Mouse (Mus musculus) ES-Bruce4 (cell line): ENCODE measurements around the gene Plb1.

Experiments used
- CTCF ChIP-seq: IDR thresholded peaks from one replicate; pipeline ENCODE4 v1.8.1; 2011; ENCODE audit warnings: low read depth, low read length
- EP300 ChIP-seq: IDR thresholded peaks from 2 replicates; pipeline ENCODE4 v1.6.1; 2011; ENCODE audit warnings: low read depth, low read length; ENCODE audit not compliant: insufficient read depth

GRCm38 (mm10) chr5:32211011-32211410, 21.5 kb upstream of the Plb1 start:
- TF ChIP-seq EP300 (no peak), CTCF (no peak)
